Mouse (Mus musculus) hindbrain, embryonic 12.5 days (tissue): ENCODE measurements around the gene Slc39a1. TPM values are rescaled to one million over a fixed set of nuclear protein-coding genes. Genes with fewer than 3 reads are reported as not detected.

Source experiments
- ATAC-seq: fragments of 200-750 bp; cut with Nextera tagmentation; 2 replicates; pipeline ENCODE4 v1.8.0; 2017; ENCODE audit warnings: moderate TSS enrichment; ENCODE audit not compliant: low FRiP score
- H3K27ac ChIP-seq: fragments of 300-500 bp; sonication (generic); 2 replicates; pipeline ENCODE4 v1.5.1; 2016; ENCODE audit warnings: mild to moderate bottlenecking
- H3K27me3 ChIP-seq: fragments of 300-500 bp; sonication (generic); 2 replicates; pipeline ENCODE4 v1.6.1; 2016; ENCODE audit warnings: mild to moderate bottlenecking
- H3K36me3 ChIP-seq: fragments of 300-500 bp; sonication (generic); 2 replicates; pipeline ENCODE4 v1.6.1; 2016; ENCODE audit warnings: mild to moderate bottlenecking
- H3K4me1 ChIP-seq: fragments of 300-500 bp; sonication (generic); 2 replicates; pipeline ENCODE4 v1.6.1; 2016
- H3K4me2 ChIP-seq: fragments of 300-500 bp; sonication (generic); replicated peaks from 2 replicates; pipeline ENCODE4 v1.6.1; 2016; ENCODE audit warnings: mild to moderate bottlenecking
- H3K4me3 ChIP-seq: fragments of 300-500 bp; sonication (generic); 2 replicates; pipeline ENCODE4 v1.5.1; 2016; ENCODE audit warnings: mild to moderate bottlenecking
- H3K9ac ChIP-seq: fragments of 300-500 bp; sonication (generic); 2 replicates; pipeline ENCODE4 v1.6.1; 2016; ENCODE audit warnings: mild to moderate bottlenecking, moderate library complexity
- H3K9me3 ChIP-seq: fragments of 300-500 bp; sonication (generic); replicated peaks from 2 replicates; pipeline ENCODE4 v1.6.1; 2016; ENCODE audit warnings: mild to moderate bottlenecking
- WGBS: fragments of 180-500 bp; shearing (Covaris S2); methylation state at CpG from one replicate; pipeline ENCODE4 v1.1.7; 2016; 5-methylcytosine and 5-hydroxymethylcytosine counted together
- polyA plus RNA-seq: library from polyadenylated mRNA; unstranded; fragments of >200 nt; fragmentation: Nextera tagmentation; extraction: Ambion mirVana; gene quantifications from 2 replicates; pipeline ENCODE4 v1.2.1, GENCODE M21; 2016

Slc39a1 gene
- polyA plus RNA-seq: 46.8 and 46.9 TPM in 2 replicates

- H3K27me3 ChIP-seq: no peaks in the 10 kb centered on the region
- peaks cover 12% of the 10 kb centered on the region for H3K36me3 ChIP-seq
- H3K9me3 ChIP-seq: no peaks in the 10 kb centered on the region
- peaks cover 21% of the 10 kb centered on the region for H3K4me1 ChIP-seq
- peak within 1 kb of the TSS; percentile 74 for H3K4me3 ChIP-seq
- peak within 1 kb of the TSS; percentile 68 for H3K4me2 ChIP-seq
- peak within 1 kb of the TSS; percentile 87 for H3K27ac ChIP-seq
- peak; percentile 95 for ATAC-seq
- WGBS: under 1% methylated on average over 44 of the region's 44 CpGs
- peak within 1 kb of the TSS; percentile 84 for H3K9ac ChIP-seq
Measured at GRCm38 (mm10) chr3:90247960-90248745, at the start of gene Slc39a1. TSS of gene Slc39a1 (plus strand) at chr3:90248172.

- no peak for ATAC-seq
- no peak overlapping the region for H3K4me2 ChIP-seq
- H3K4me3 ChIP-seq: no peak overlapping the region
- H3K4me1 ChIP-seq: no peaks in the 10 kb centered on the region
- H3K36me3 ChIP-seq: peaks cover 4% of the 10 kb centered on the region
- H3K27ac ChIP-seq: no peak overlapping the region
- H3K9me3 ChIP-seq: no peaks in the 10 kb centered on the region
- 50% methylated on average over 1 of the region's 1 CpGs for WGBS
- no peak overlapping the region for H3K9ac ChIP-seq
- no peaks in the 10 kb centered on the region for H3K27me3 ChIP-seq
Measured at GRCm38 (mm10) chr3:90202884-90203283, 45.1 kb upstream of the Slc39a1 start.

- 80% methylated on average over 5 of the region's 5 CpGs for WGBS
- Histone ChIP-seq H3K9ac (no peak overlapping the region), H3K4me2 (no peak overlapping the region), H3K4me3 (no peak overlapping the region), H3K4me1 (no peaks in the 10 kb centered on the region), H3K27ac (no peak overlapping the region), H3K27me3 (no peaks in the 10 kb centered on the region), H3K9me3 (no peaks in the 10 kb centered on the region), H3K36me3 (peaks cover 12% of the 10 kb centered on the region)
- ATAC-seq: no peak
Measured at GRCm38 (mm10) chr3:90203619-90204018, 44.4 kb upstream of the Slc39a1 start.

- Histone ChIP-seq H3K27ac (no peak overlapping the region), H3K4me3 (no peak overlapping the region), H3K4me2 (no peak overlapping the region), H3K9ac (no peak overlapping the region), H3K4me1 (no peaks in the 10 kb centered on the region), H3K36me3 (peaks cover 21% of the 10 kb centered on the region), H3K9me3 (no peaks in the 10 kb centered on the region), H3K27me3 (no peaks in the 10 kb centered on the region)
- WGBS: 92% methylated on average over 2 of the region's 2 CpGs
- ATAC-seq: no peak
Measured at GRCm38 (mm10) chr3:90204582-90204981, 43.4 kb upstream of the Slc39a1 start.

GRCm38 (mm10) chr3:90208662-90209061 lies 39.3 kb upstream of the Slc39a1 start:
- no peak overlapping the region for H3K9ac ChIP-seq
- ATAC-seq: no peak
- peaks cover 17% of the 10 kb centered on the region for H3K4me1 ChIP-seq
- no peak overlapping the region for H3K27ac ChIP-seq
- H3K4me3 ChIP-seq: no peak overlapping the region
- H3K27me3 ChIP-seq: no peaks in the 10 kb centered on the region
- WGBS: 92% methylated on average over 2 of the region's 2 CpGs
- no peak overlapping the region for H3K4me2 ChIP-seq
- H3K36me3 ChIP-seq: peaks cover 50% of the 10 kb centered on the region
- no peaks in the 10 kb centered on the region for H3K9me3 ChIP-seq

- Histone ChIP-seq H3K4me3 (no peak overlapping the region), H3K4me1 (peaks cover 23% of the 10 kb centered on the region), H3K27me3 (no peaks in the 10 kb centered on the region), H3K4me2 (no peak overlapping the region), H3K9me3 (no peaks in the 10 kb centered on the region), H3K36me3 (peaks cover 50% of the 10 kb centered on the region), H3K27ac (no peak overlapping the region), H3K9ac (no peak overlapping the region)
- 95% methylated on average over 5 of the region's 5 CpGs for WGBS
- ATAC-seq: no peak
Measured at GRCm38 (mm10) chr3:90209908-90210566, 37.9 kb upstream of the Slc39a1 start.

GRCm38 (mm10) chr3:90211475-90212398 lies 36.2 kb upstream of the Slc39a1 start:
- 83% methylated on average over 13 of the region's 13 CpGs for WGBS
- Histone ChIP-seq H3K4me3 (peak overlapping the region; percentile 67; the same call in 1 of the 2 replicates), H3K9me3 (no peaks in the 10 kb centered on the region), H3K4me1 (peaks cover 23% of the 10 kb centered on the region), H3K4me2 (peak overlapping the region; percentile 93), H3K9ac (0 out of 2 replicates have a peak overlapping the region, but pooled peaks have one; percentile 24), H3K27me3 (no peaks in the 10 kb centered on the region), H3K36me3 (peaks cover 50% of the 10 kb centered on the region), H3K27ac (no peak overlapping the region)
- no peak for ATAC-seq

GRCm38 (mm10) chr3:90212723-90213122 lies 35.2 kb upstream of the Slc39a1 start:
- Histone ChIP-seq H3K4me2 (peak overlapping the region; percentile 93), H3K4me3 (peak overlapping the region; percentile 67), H3K36me3 (peaks cover 47% of the 10 kb centered on the region), H3K4me1 (peaks cover 23% of the 10 kb centered on the region), H3K9ac (peak overlapping the region; percentile 80), H3K9me3 (no peaks in the 10 kb centered on the region), H3K27me3 (no peaks in the 10 kb centered on the region), H3K27ac (0 out of 2 replicates have a peak overlapping the region, but pooled peaks have one; percentile 88)
- no peak for ATAC-seq
- 17% methylated on average over 5 of the region's 5 CpGs for WGBS

- under 1% methylated on average over 42 of the region's 42 CpGs for WGBS
- H3K27me3 ChIP-seq: no peaks in the 10 kb centered on the region
Measured at GRCm38 (mm10) chr3:90213377-90213866, 34.5 kb upstream of the Slc39a1 start, which contains the start of the genes Rps27 and Rab13. TSS of gene Rps27 (minus strand) at chr3:90213651. TSS of gene Rab13 (plus strand) at chr3:90213695.

GRCm38 (mm10) chr3:90213956-90214684 lies 33.9 kb upstream of the Slc39a1 start:
- 18% methylated on average over 12 of the region's 12 CpGs for WGBS
- Histone ChIP-seq H3K9me3 (no peaks in the 10 kb centered on the region), H3K36me3 (peaks cover 33% of the 10 kb centered on the region), H3K4me3 (peak overlapping the region; percentile 67), H3K4me2 (peak overlapping the region; percentile 93), H3K27me3 (no peaks in the 10 kb centered on the region), H3K27ac (peak overlapping the region; percentile 77), H3K9ac (peak overlapping the region; percentile 80), H3K4me1 (peaks cover 23% of the 10 kb centered on the region)
- ATAC-seq: peak; percentile 66

More at GRCm38 (mm10) chr3:90213377-90213866, 34.5 kb upstream of the Slc39a1 start, which contains the start of the genes Rps27 and Rab13:
- Histone ChIP-seq H3K4me1 (peaks cover 23% of the 10 kb centered on the region), H3K4me2 (peak within 1 kb of the TSS; percentile 93), H3K36me3 (peaks cover 40% of the 10 kb centered on the region), H3K9ac (peak within 1 kb of the TSS; percentile 80), H3K27ac (peak within 1 kb of the TSS; percentile 88), H3K4me3 (peak within 1 kb of the TSS; percentile 67), H3K9me3 (no peaks in the 10 kb centered on the region)
- ATAC-seq: peak; percentile 92

GRCm38 (mm10) chr3:90215825-90216380 lies 32.1 kb upstream of the Slc39a1 start:
- Histone ChIP-seq H3K4me2 (no peak overlapping the region), H3K27ac (no peak overlapping the region), H3K9me3 (no peaks in the 10 kb centered on the region), H3K27me3 (no peaks in the 10 kb centered on the region), H3K4me3 (no peak overlapping the region), H3K4me1 (peaks cover 32% of the 10 kb centered on the region), H3K36me3 (peaks cover 16% of the 10 kb centered on the region), H3K9ac (no peak overlapping the region)
- no peak for ATAC-seq
- WGBS: 48% methylated on average over 1 of the region's 1 CpGs
